Mouse (Mus musculus) thymus, adult 2 months (tissue): Measurements from ENCODE around the gene Msn. TPM values are rescaled to one million over a fixed set of nuclear protein-coding genes. Genes with fewer than 3 reads are reported as not detected.
"Not testable (repeated sequence)": the region's sequence is repeated elsewhere in the genome, so short reads cannot be mapped to it uniquely, and the experiment has no call there.

Experiments
- DNase-seq: peaks from one replicate; pipeline ENCODE4 v3.0.0; 2021
- H3K27ac ChIP-seq: fragments of 200-500 bp; 2 replicates; pipeline ENCODE4 v1.5.1; 2012; ENCODE audit warnings: low read length, control low read depth; ENCODE audit not compliant: control insufficient read depth, insufficient read depth
- H3K27me3 ChIP-seq: fragments of 200-500 bp; 2 replicates; pipeline ENCODE4 v1.6.1; 2012; ENCODE audit warnings: mild to moderate bottlenecking, low read length, moderate library complexity, mixed read lengths; ENCODE audit not compliant: control insufficient read depth, insufficient read depth
- H3K36me3 ChIP-seq: fragments of 200-500 bp; 2 replicates; pipeline ENCODE4 v1.6.1; 2012; ENCODE audit warnings: mild to moderate bottlenecking, low read length, moderate library complexity; ENCODE audit not compliant: control insufficient read depth, insufficient read depth
- H3K4me1 ChIP-seq: fragments of 200-500 bp; replicated peaks from 2 replicates; pipeline ENCODE4 v1.6.1; 2012; ENCODE audit warnings: low read length; ENCODE audit not compliant: control insufficient read depth, insufficient read depth
- H3K4me3 ChIP-seq: fragments of 200-500 bp; 2 replicates; pipeline ENCODE4 v1.5.1; 2012; ENCODE audit warnings: mild to moderate bottlenecking, low read length, control low read depth, moderate library complexity; ENCODE audit not compliant: control insufficient read depth, insufficient read depth
- CTCF ChIP-seq: fragments of 200-500 bp; IDR thresholded peaks from 2 replicates; pipeline ENCODE4 v1.5.1; 2012; ENCODE audit warnings: mild to moderate bottlenecking, control low read depth, low read length, moderate library complexity, borderline replicate concordance; ENCODE audit not compliant: control insufficient read depth, poor library complexity, insufficient read depth; ENCODE audit errors: extremely low read depth
- POLR2A ChIP-seq: fragments of 200-500 bp; IDR thresholded peaks from 2 replicates; pipeline ENCODE4 v1.6.1; 2012; ENCODE audit warnings: mild to moderate bottlenecking, low read length, control low read depth, moderate library complexity; ENCODE audit not compliant: control insufficient read depth, poor library complexity, insufficient read depth; ENCODE audit errors: extremely low read depth
- WGBS: fragments of 180-500 bp; shearing (Covaris S2); methylation state at CpG from one replicate; pipeline ENCODE4 v1.1.7; 2018; 5-methylcytosine and 5-hydroxymethylcytosine counted together
- polyA plus RNA-seq: library from polyadenylated mRNA; depleted of rRNA; stranded (reverse); fragments of >200 nt; gene quantifications from 2 replicates; pipeline ENCODE4 v1.2.3, GENCODE M21; 2012; rRNA removed

Gene Msn
- polyA plus RNA-seq, 1 experiment: 205 TPM

GRCm38 (mm10) chrX:96162571-96162970, 66.7 kb downstream of the Msn start:
- H3K36me3 ChIP-seq: peaks cover 50% of the 10 kb centered on the region
- H3K27me3 ChIP-seq: no peaks in the 10 kb centered on the region
- DNase-seq: peak; percentile 24
- no peak overlapping the region for H3K27ac ChIP-seq
- no peaks in the 10 kb centered on the region for H3K4me1 ChIP-seq
- no peak overlapping the region for H3K4me3 ChIP-seq
- 93% methylated on average over 2 of the region's 2 CpGs for WGBS
- TF ChIP-seq CTCF (no peak), POLR2A (no peak)

- Histone ChIP-seq H3K4me1 (no peaks in the 10 kb centered on the region), H3K4me3 (no peak overlapping the region), H3K36me3 (peaks cover 8% of the 10 kb centered on the region), H3K27me3 (no peaks in the 10 kb centered on the region), H3K27ac (no peak overlapping the region)
- TF ChIP-seq CTCF: no peak
- TF ChIP-seq POLR2A: no peak
- no peak for DNase-seq
- WGBS: 98% methylated on average over 2 of the region's 2 CpGs
These were observed 76.0 kb downstream of the Msn start for GRCm38 (mm10) chrX:96171645-96172388.

- Histone ChIP-seq H3K27ac (no peak overlapping the region), H3K36me3 (no peaks in the 10 kb centered on the region), H3K4me3 (no peak overlapping the region), H3K4me1 (no peaks in the 10 kb centered on the region), H3K27me3 (no peaks in the 10 kb centered on the region)
- 0% methylated on average over 1 of the region's 1 CpGs for WGBS
- peak; percentile 29 for DNase-seq
- TF ChIP-seq POLR2A: no peak
- no peak for TF ChIP-seq CTCF
These were observed 82.6 kb downstream of the Msn start for GRCm38 (mm10) chrX:96178437-96178836.

- H3K4me3 ChIP-seq: no peak overlapping the region
- 82% methylated on average over 5 of the region's 5 CpGs for WGBS
- H3K27me3 ChIP-seq: no peaks in the 10 kb centered on the region
- H3K36me3 ChIP-seq: no peaks in the 10 kb centered on the region
- DNase-seq: no peak
- H3K4me1 ChIP-seq: no peaks in the 10 kb centered on the region
- TF ChIP-seq CTCF (no peak), POLR2A (no peak)
- no peak overlapping the region for H3K27ac ChIP-seq
These were observed 88.4 kb downstream of the Msn start for GRCm38 (mm10) chrX:96184100-96184732.

GRCm38 (mm10) chrX:96205143-96205542, 109.3 kb downstream of the Msn start:
- not testable (repeated sequence) for H3K4me1 ChIP-seq, H3K4me3 ChIP-seq, H3K27me3 ChIP-seq, DNase-seq, H3K27ac ChIP-seq, H3K36me3 ChIP-seq
- 65% methylated on average over 3 of the region's 3 CpGs for WGBS

- no peaks in the 10 kb centered on the region for H3K27me3 ChIP-seq
- no peak overlapping the region for H3K27ac ChIP-seq
- TF ChIP-seq POLR2A (no peak), CTCF (no peak)
- DNase-seq: no peak
- no peak overlapping the region for H3K4me3 ChIP-seq
- no peaks in the 10 kb centered on the region for H3K36me3 ChIP-seq
- 32% methylated on average over 1 of the region's 1 CpGs for WGBS
- H3K4me1 ChIP-seq: no peaks in the 10 kb centered on the region
These were observed 111.0 kb downstream of the Msn start for GRCm38 (mm10) chrX:96206872-96207271.

- H3K4me3 ChIP-seq: no peak overlapping the region
- 16% methylated on average over 1 of the region's 1 CpGs for WGBS
- no peaks in the 10 kb centered on the region for H3K27me3 ChIP-seq
- H3K27ac ChIP-seq: no peak overlapping the region
- DNase-seq: no peak
- H3K4me1 ChIP-seq: no peaks in the 10 kb centered on the region
- H3K36me3 ChIP-seq: no peaks in the 10 kb centered on the region
- TF ChIP-seq CTCF (no peak), POLR2A (no peak)
These were observed 122.2 kb downstream of the Msn start for GRCm38 (mm10) chrX:96218088-96218487.

Other genes with a start within 250 kb of the Msn start
- 13.0 and 13.9 TPM in 2 replicates for gene Las1l, start 139.1 kb upstream of the Msn start, polyA plus RNA-seq
- gene Vsig4, start 197.4 kb downstream of the Msn start, polyA plus RNA-seq: 0.09 and 0.15 TPM in 2 replicates